ENCODE assay signal across 8 mouse cellular contexts in genomic region chr3:58416726-58417437, GRCm38 (mm10). TPM values are rescaled to one million over a fixed set of nuclear protein-coding genes. Genes with fewer than 3 reads are reported as not detected.
DNase-seq lines count a peak whose midpoint lies in the region; ATAC-seq and TF ChIP-seq lines count a peak whose summit lies in the region.

No protein-coding gene starts in this region.

- no peaks in the 10 kb centered on the region for H3K9me3 ChIP-seq in embryonic facial prominence, embryonic 14.5 days (ENCODE audit: control insufficient read depth, low read length)
- no peaks in the 10 kb centered on the region for H3K9me3 ChIP-seq in midbrain, postnatal 0 days (ENCODE audit: low read length)

- DNase-seq in 3T3-L1 (ENCODE audit: low read depth, low spot score) (peak; percentile 63), liver (peak; percentile 74)
- DNase-seq in adrenal gland, postnatal 10 days: peak; percentile 61
- peak; percentile 45 for DNase-seq in embryonic facial prominence, embryonic 14.5 days (ENCODE audit: low spot score)
- peak; percentile 30 for DNase-seq in heart, adult 8-10 months (ENCODE audit: low spot score)
- DNase-seq in kidney, adult 8-10 months: peak; percentile 18 to 40
- DNase-seq in midbrain, postnatal 0 days (ENCODE audit: low spot score): peak; percentile 65
- peak; percentile 27 to 32 for DNase-seq in spleen, postnatal 14 days (ENCODE audit: low spot score in 2 of 2)

- H3K27me3 ChIP-seq in embryonic facial prominence, embryonic 14.5 days (replicated peaks; ENCODE audit: control insufficient read depth, insufficient read depth, low read length): no peaks in the 10 kb centered on the region
- H3K27me3 ChIP-seq in midbrain, postnatal 0 days (ENCODE audit: insufficient read depth, low read length): no peaks in the 10 kb centered on the region

- TF ChIP-seq CTCF in midbrain, postnatal 0 days (IDR thresholded peaks at IDR 0.05): no peak

- H3K4me2 ChIP-seq in embryonic facial prominence, embryonic 14.5 days (ENCODE audit: low read depth, low read length): peak overlapping the region; percentile 91
- peak overlapping the region; percentile 98 for H3K4me2 ChIP-seq in midbrain, postnatal 0 days (ENCODE audit: low read depth, low read length, poor library complexity, severe bottlenecking)

- peak overlapping the region; percentile 98 for H3K9ac ChIP-seq in embryonic facial prominence, embryonic 14.5 days (ENCODE audit: low read depth, low read length)
- H3K9ac ChIP-seq in midbrain, postnatal 0 days (replicated peaks; ENCODE audit: low read length, poor library complexity, severe bottlenecking): peak overlapping the region; percentile 86

- peak overlapping the region; percentile 100 for H3K27ac ChIP-seq in embryonic facial prominence, embryonic 14.5 days (replicated peaks; ENCODE audit: low read depth, low read length)
- peak overlapping the region; percentile 95 for H3K27ac ChIP-seq in midbrain, postnatal 0 days (ENCODE audit: low read depth, low read length)

- under 1% methylated on average over 21 of the region's 39 CpGs for WGBS in embryonic facial prominence, embryonic 14.5 days
- under 1% methylated on average over 37 of the region's 39 CpGs for WGBS in midbrain, postnatal 0 days

- peaks cover 5% of the 10 kb centered on the region; the same call in 1 of the 2 replicates for H3K4me1 ChIP-seq in embryonic facial prominence, embryonic 14.5 days (ENCODE audit: control insufficient read depth, insufficient read depth, low read length)
- H3K4me1 ChIP-seq in midbrain, postnatal 0 days (ENCODE audit: insufficient read depth, low read length): no peaks in the 10 kb centered on the region; the same call in none of the 2 replicates

- peaks cover 8% of the 10 kb centered on the region; the same call in 1 of the 2 replicates for H3K36me3 ChIP-seq in embryonic facial prominence, embryonic 14.5 days (ENCODE audit: control insufficient read depth, insufficient read depth, low read length)
- H3K36me3 ChIP-seq in midbrain, postnatal 0 days (ENCODE audit: insufficient read depth, low read length): no peaks in the 10 kb centered on the region

- peak; percentile 17 for ATAC-seq in embryonic facial prominence, embryonic 14.5 days (ENCODE audit: low read depth)
- peak; percentile 29 for ATAC-seq in midbrain, postnatal 0 days (ENCODE audit: low FRiP score)

- H3K4me3 ChIP-seq in embryonic facial prominence, embryonic 14.5 days (ENCODE audit: low read depth, low read length): peak overlapping the region; percentile 89
- H3K4me3 ChIP-seq in midbrain, postnatal 0 days (ENCODE audit: low read depth, low read length): peak overlapping the region; percentile 73

RNA-seq across cellular contexts. Expression of gene Tsc22d2, which starts 2.4 kb away (rescaled TPM):
- 10 to 100 TPM; 31.2 to 33.4 TPM for total RNA-seq in adrenal gland, postnatal 10 days (2021)
- polyA plus RNA-seq in embryonic facial prominence, embryonic 14.5 days (2014; fragmentation: Nextera tagmentation; extraction: Ambion mirVana): 17.3 and 19.9 TPM in 2 replicates
- total RNA-seq in heart, adult 8-10 months (2022): 10 to 100 TPM; 18.5 to 26.6 (median 22.1) TPM
- 39.6 and 40.3 TPM in 2 replicates for total RNA-seq in midbrain, postnatal 0 days (2014; rRNA removed)
- 9.1 and 11.7 TPM in 2 replicates for polyA plus RNA-seq in midbrain, postnatal 0 days (2015; fragmentation: Nextera tagmentation; extraction: Ambion mirVana)

Comparison
In these comparisons a context has a peak if more than half of its experiments do, and no peak if none do; other contexts are left out.
1. Peak in every context shown above with its lines: DNase-seq, ATAC-seq, H3K4me3 ChIP-seq and H3K27ac ChIP-seq.